Mouse (Mus musculus) liver, embryonic 14.5 days (tissue): Measurements from ENCODE around the gene H2al1h. TPM values are rescaled to one million over a fixed set of nuclear protein-coding genes. Genes with fewer than 3 reads are reported as not detected.

Experiments
- ATAC-seq: fragments of 200-750 bp; cut with Nextera tagmentation; 2 replicates; pipeline ENCODE4 v1.8.0; 2017; ENCODE audit warnings: moderate number of reproducible peaks, mild to moderate bottlenecking, moderate library complexity; ENCODE audit not compliant: insufficient read depth
- DNase-seq, 3 experiments: peaks; one replicate each; pipeline ENCODE4 v3.0.0-alpha.2; 2012 to 2013; ENCODE audit warnings: low read depth in 3 of 3, low spot score in 3 of 3
- H3K27ac ChIP-seq: fragments of 300-500 bp; sonication (generic); 2 replicates; pipeline ENCODE4 v1.5.1; 2014; ENCODE audit warnings: moderate library complexity, mild to moderate bottlenecking, control low read depth, inconsistent platforms
- H3K27me3 ChIP-seq: fragments of 300-500 bp; sonication (generic); 2 replicates; pipeline ENCODE4 v1.6.1; 2014; ENCODE audit warnings: mild to moderate bottlenecking, low read length, moderate library complexity; ENCODE audit not compliant: control insufficient read depth, insufficient read depth
- H3K36me3 ChIP-seq: fragments of 300-500 bp; sonication (generic); replicated peaks from 2 replicates; pipeline ENCODE4 v1.6.1; 2014; ENCODE audit warnings: low read depth; ENCODE audit not compliant: control insufficient read depth, insufficient read depth
- H3K4me1 ChIP-seq, 2 experiments: fragments of 200-500 bp in 1 of 2; fragments of 300-500 bp in 1 of 2; sonication (generic) in 1 of 2; replicated peaks; 2 replicates each; pipeline ENCODE4 v1.6.1; 2012 to 2014; ENCODE audit warnings: antibody characterized with exemption in 1 of 2, inconsistent platforms in 1 of 2, low read length in 1 of 2; ENCODE audit not compliant: control insufficient read depth in 2 of 2, insufficient read depth in 2 of 2
- H3K4me2 ChIP-seq: fragments of 300-500 bp; sonication (generic); 2 replicates; pipeline ENCODE4 v1.6.1; 2014; ENCODE audit warnings: low read depth, mild to moderate bottlenecking, control low read depth, moderate library complexity
- H3K4me3 ChIP-seq, 2 experiments: fragments of 200-500 bp in 1 of 2; fragments of 300-500 bp in 1 of 2; sonication (generic) in 1 of 2; 2 replicates each; pipeline ENCODE4 v1.5.1; 2012 to 2014; ENCODE audit warnings: low read depth in 2 of 2, low read length in 2 of 2, mild to moderate bottlenecking in 2 of 2, control low read depth in 1 of 2, inconsistent platforms in 1 of 2, moderate library complexity in 1 of 2; ENCODE audit not compliant: insufficient read depth in 1 of 2
- H3K9ac ChIP-seq: fragments of 300-500 bp; sonication (generic); replicated peaks from 2 replicates; pipeline ENCODE4 v1.6.1; 2014; ENCODE audit warnings: mild to moderate bottlenecking, control low read depth, moderate library complexity
- H3K9me3 ChIP-seq: fragments of 300-500 bp; sonication (generic); 2 replicates; pipeline ENCODE4 v1.6.1; 2016; ENCODE audit warnings: low read length, mixed read lengths; ENCODE audit not compliant: control insufficient read depth
- CTCF ChIP-seq: IDR thresholded peaks from 2 replicates; pipeline ENCODE4 v1.5.1; 2016; ENCODE audit warnings: antibody characterized with exemption, low read depth, control low read depth
- EP300 ChIP-seq: IDR thresholded peaks from 2 replicates; pipeline ENCODE4 v1.6.1; 2016; ENCODE audit warnings: antibody characterized with exemption, low read depth
- WGBS: fragments of 180-500 bp; shearing (Covaris S2); extraction: QIAGEN DNeasy Blood & Tissue Kit; methylation state at CpG from one replicate; pipeline ENCODE4 v1.1.7; 2014; ENCODE audit not compliant: insufficient replicate concordance; 5-methylcytosine and 5-hydroxymethylcytosine counted together
- polyA plus RNA-seq, 2 experiments: library from polyadenylated mRNA; depleted of rRNA in 1 of 2; stranded (reverse) in 1 of 2; unstranded in 1 of 2; fragments of >200 nt; fragmentation: Nextera tagmentation in 1 of 2; extraction: Ambion mirVana in 1 of 2; gene quantifications; 2 replicates each; pipeline versions ENCODE4 v1.2.1 to v1.2.3; 2012 to 2014

Gene H2al1h
- polyA plus RNA-seq, 2 experiments, result not detected

DNA sequence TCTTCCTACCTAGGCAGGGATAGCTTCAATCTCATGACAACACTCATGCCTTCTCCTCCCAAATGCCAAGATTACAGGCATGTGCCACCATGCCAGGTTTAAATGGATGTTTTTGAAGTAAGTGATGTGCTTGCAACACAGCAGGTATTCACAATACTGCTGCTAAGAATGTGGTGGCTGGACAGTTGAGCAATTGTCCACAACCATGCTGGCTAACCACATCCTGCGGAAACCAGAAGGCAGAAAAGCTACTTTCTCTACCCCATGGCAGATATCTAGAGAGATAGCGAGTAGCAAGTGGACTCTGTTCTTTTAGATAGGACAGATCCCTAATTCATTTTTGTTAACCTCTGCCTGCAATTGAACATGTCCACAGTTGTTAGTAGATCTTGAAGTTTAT is 40.0 kb downstream of the H2al1h start:
- Histone ChIP-seq H3K9ac (no peak overlapping the region), H3K4me3 (no peak overlapping the region), H3K4me1 (no peaks in the 10 kb centered on the region), H3K27me3 (no peaks in the 10 kb centered on the region), H3K9me3 (no peaks in the 10 kb centered on the region), H3K27ac (no peak overlapping the region), H3K4me2 (no peak overlapping the region), H3K36me3 (no peaks in the 10 kb centered on the region)
- DNase-seq (peak in 1 of 3 experiments; percentile 1), ATAC-seq (no peak)
- TF ChIP-seq EP300 (no peak), CTCF (no peak)
- WGBS, result 30% methylated on average over 2 of the region's 2 CpGs

DNA sequence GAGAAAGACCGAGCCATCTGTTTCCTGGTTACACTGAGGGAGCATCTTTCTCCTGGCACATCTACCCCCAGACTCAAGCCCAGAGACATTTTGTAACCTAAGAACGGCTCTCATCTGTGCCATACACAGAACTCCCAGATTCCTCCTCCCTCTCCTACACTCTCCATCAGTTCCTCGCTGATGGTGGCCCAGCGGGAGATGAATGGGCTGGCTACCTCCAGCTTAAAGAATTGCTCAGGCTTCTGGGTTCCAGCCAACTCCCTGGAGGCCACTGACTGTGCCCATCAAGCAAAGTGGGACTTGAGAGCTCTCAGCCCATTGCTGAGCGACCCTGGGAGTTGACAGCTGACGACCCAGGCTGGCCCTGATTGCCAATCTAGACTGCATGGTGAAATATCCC is 42.6 kb downstream of the H2al1h start:
- ATAC-seq, result no peak
- H3K4me1 ChIP-seq, result no peaks in the 10 kb centered on the region
- WGBS, result 54% methylated on average over 6 of the region's 6 CpGs
- no peak for DNase-seq
- no peaks in the 10 kb centered on the region for H3K9me3 ChIP-seq
- TF ChIP-seq EP300, result no peak
- TF ChIP-seq CTCF, result no peak
- no peak overlapping the region for H3K4me2 ChIP-seq
- H3K9ac ChIP-seq, result no peak overlapping the region
- H3K4me3 ChIP-seq, result no peak overlapping the region
- no peaks in the 10 kb centered on the region for H3K36me3 ChIP-seq
- H3K27me3 ChIP-seq, result no peaks in the 10 kb centered on the region
- no peak overlapping the region for H3K27ac ChIP-seq

DNA sequence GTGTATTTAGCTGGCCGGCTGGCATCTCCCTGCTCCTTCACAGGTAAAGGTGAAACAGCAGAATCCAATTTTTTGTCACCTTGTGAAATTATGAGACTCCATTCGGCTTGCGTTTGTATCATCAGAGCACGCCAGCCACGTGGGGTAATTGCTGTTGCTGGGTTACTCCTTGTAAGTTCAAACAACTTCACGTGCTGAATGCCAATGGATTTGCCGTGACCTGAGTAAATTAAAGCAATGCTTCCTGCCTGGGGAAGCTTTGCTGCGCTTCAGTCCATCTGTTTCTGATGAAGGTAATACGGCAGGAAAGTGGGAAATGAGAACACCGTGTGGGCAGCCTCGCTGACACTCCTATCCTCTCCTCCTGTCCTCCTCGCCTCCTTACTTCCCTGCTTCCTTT is 43.9 kb downstream of the H2al1h start:
- Histone ChIP-seq H3K27ac (no peak overlapping the region), H3K9me3 (no peaks in the 10 kb centered on the region), H3K27me3 (no peaks in the 10 kb centered on the region), H3K4me3 (no peak overlapping the region), H3K9ac (no peak overlapping the region), H3K36me3 (no peaks in the 10 kb centered on the region), H3K4me1 (no peaks in the 10 kb centered on the region), H3K4me2 (no peak overlapping the region)
- TF ChIP-seq CTCF (no peak), EP300 (no peak)
- 49% methylated on average over 12 of the region's 12 CpGs for WGBS
- ATAC-seq (no peak), DNase-seq (no peak)

Other genes with a start within 250 kb of the H2al1h start
- gene H2al1a, start 22.2 kb upstream of the H2al1h start, polyA plus RNA-seq (2012; rRNA removed), result not detected in 2 replicates
- gene H2al1a, start 22.2 kb upstream of the H2al1h start, polyA plus RNA-seq (2014; fragmentation: Nextera tagmentation; extraction: Ambion mirVana), result not detected in 2 replicates
- not detected in 2 replicates for gene H2al1b, start 19.1 kb upstream of the H2al1h start, polyA plus RNA-seq (2012; rRNA removed)
- gene H2al1b, start 19.1 kb upstream of the H2al1h start, polyA plus RNA-seq (2014; fragmentation: Nextera tagmentation; extraction: Ambion mirVana), result not detected in 2 replicates
- not detected in 2 replicates for gene H2al1c, start 15.8 kb upstream of the H2al1h start, polyA plus RNA-seq (2012; rRNA removed)
- gene H2al1c, start 15.8 kb upstream of the H2al1h start, polyA plus RNA-seq (2014; fragmentation: Nextera tagmentation; extraction: Ambion mirVana), result not detected in 2 replicates
- not detected in 2 replicates for gene H2al1d, start 12.7 kb upstream of the H2al1h start, polyA plus RNA-seq (2012; rRNA removed)
- gene H2al1d, start 12.7 kb upstream of the H2al1h start, polyA plus RNA-seq (2014; fragmentation: Nextera tagmentation; extraction: Ambion mirVana), result not detected in 2 replicates
- not detected in 2 replicates for gene H2al1e, start 9.6 kb upstream of the H2al1h start, polyA plus RNA-seq (2012; rRNA removed)
- not detected in 2 replicates for gene H2al1e, start 9.6 kb upstream of the H2al1h start, polyA plus RNA-seq (2014; fragmentation: Nextera tagmentation; extraction: Ambion mirVana)
- not detected in 2 replicates for gene H2al1f, start 6.3 kb upstream of the H2al1h start, polyA plus RNA-seq (2012; rRNA removed)
- gene H2al1f, start 6.3 kb upstream of the H2al1h start, polyA plus RNA-seq (2014; fragmentation: Nextera tagmentation; extraction: Ambion mirVana), result not detected in 2 replicates
- gene H2al1g, start 3.2 kb upstream of the H2al1h start, polyA plus RNA-seq (2012; rRNA removed), result not detected in 2 replicates
- not detected in 2 replicates for gene H2al1g, start 3.2 kb upstream of the H2al1h start, polyA plus RNA-seq (2014; fragmentation: Nextera tagmentation; extraction: Ambion mirVana)
- not detected in 2 replicates for gene H2al1i, start 3.2 kb downstream of the H2al1h start, polyA plus RNA-seq (2012; rRNA removed)
- gene H2al1i, start 3.2 kb downstream of the H2al1h start, polyA plus RNA-seq (2014; fragmentation: Nextera tagmentation; extraction: Ambion mirVana), result not detected in 2 replicates
- not detected in 2 replicates for gene H2al1j, start 6.3 kb downstream of the H2al1h start, polyA plus RNA-seq (2012; rRNA removed)
- gene H2al1j, start 6.3 kb downstream of the H2al1h start, polyA plus RNA-seq (2014; fragmentation: Nextera tagmentation; extraction: Ambion mirVana), result not detected in 2 replicates